Mouse (Mus musculus): Measurements from ENCODE around the gene Pcp4l1.

- no peak for TF ChIP-seq CTCF (conservative IDR thresholded peaks at IDR 0.05; ENCODE audit: low read length)
- TF ChIP-seq NANOG (IDR thresholded peaks at IDR 0.05; ENCODE audit: borderline replicate concordance, low read length): no peak
- TF ChIP-seq POU5F1 (IDR thresholded peaks at IDR 0.05; ENCODE audit: borderline replicate concordance, low read length): no peak
Observed at GRCm38 (mm10) chr1:171156644-171157043, 39.4 kb downstream of the Pcp4l1 start.
